Mouse (Mus musculus) lung, postnatal 0 days (tissue): ENCODE data around the gene Hist2h2aa2.

Experiments used
- CTCF ChIP-seq: IDR thresholded peaks from 2 replicates; pipeline ENCODE4 v1.5.1; 2016; ENCODE audit warnings: antibody characterized with exemption, mild to moderate bottlenecking
- EP300 ChIP-seq: IDR thresholded peaks from 2 replicates; pipeline ENCODE4 v1.6.1; 2016; ENCODE audit warnings: antibody characterized with exemption, mild to moderate bottlenecking, control low read depth

- peak; percentile 26; the same call in 1 of the 2 replicates for TF ChIP-seq CTCF
- no peak for TF ChIP-seq EP300
Measured at GRCm38 (mm10) chr3:96234914-96235313, 5.2 kb downstream of the Hist2h2aa2 start.
